Mouse (Mus musculus) CD4-positive, CD25-positive, alpha-beta regulatory T cell, adult 4 months (primary cell): ENCODE data around the gene Cela1. TPM values are rescaled to one million over a fixed set of nuclear protein-coding genes. Genes with fewer than 3 reads are reported as not detected.
A peak's percentile ranks its signal among the peaks of the same experiment; 100 is the strongest.

ENCODE experiments used
- ATAC-seq: one replicate; pipeline ENCODE4 v1.8.0; 2017
- polyA plus RNA-seq, 2 experiments: library from polyadenylated mRNA; unstranded; fragments of 100-300 nt; shearing (Covaris generic); gene quantifications; one replicate each; pipeline ENCODE4 v1.2.1; 2017

The Cela1 gene
- polyA plus RNA-seq, 2 experiments from 2014 or later = 5.7 to 10.5 TPM

DNA sequence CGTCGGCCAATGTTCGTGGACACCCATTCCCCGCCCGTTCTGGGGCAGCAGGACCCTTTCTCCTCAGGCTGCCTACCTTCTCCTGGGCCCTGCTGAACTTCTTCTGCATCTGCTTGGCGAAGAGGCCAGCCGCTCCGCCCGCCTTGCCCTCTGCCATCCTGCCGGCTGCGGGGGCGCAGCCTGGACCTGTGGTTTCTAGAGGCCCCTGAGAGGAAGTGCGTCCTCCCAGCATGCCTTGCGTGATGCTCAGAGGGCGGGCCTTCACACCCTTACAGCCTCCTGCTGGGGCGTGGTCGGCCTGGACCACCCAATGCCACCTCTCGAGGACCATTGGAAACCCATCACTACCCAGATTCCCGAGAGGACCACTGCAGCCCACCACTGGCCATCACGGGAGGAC, 18.4 kb downstream of the Cela1 start, which contains the start of gene Bin2:
Gene Bin2 (minus strand): TSS at position 217 of the 400 bp plus-strand sequence.
- ATAC-seq = peak; percentile 70

DNA sequence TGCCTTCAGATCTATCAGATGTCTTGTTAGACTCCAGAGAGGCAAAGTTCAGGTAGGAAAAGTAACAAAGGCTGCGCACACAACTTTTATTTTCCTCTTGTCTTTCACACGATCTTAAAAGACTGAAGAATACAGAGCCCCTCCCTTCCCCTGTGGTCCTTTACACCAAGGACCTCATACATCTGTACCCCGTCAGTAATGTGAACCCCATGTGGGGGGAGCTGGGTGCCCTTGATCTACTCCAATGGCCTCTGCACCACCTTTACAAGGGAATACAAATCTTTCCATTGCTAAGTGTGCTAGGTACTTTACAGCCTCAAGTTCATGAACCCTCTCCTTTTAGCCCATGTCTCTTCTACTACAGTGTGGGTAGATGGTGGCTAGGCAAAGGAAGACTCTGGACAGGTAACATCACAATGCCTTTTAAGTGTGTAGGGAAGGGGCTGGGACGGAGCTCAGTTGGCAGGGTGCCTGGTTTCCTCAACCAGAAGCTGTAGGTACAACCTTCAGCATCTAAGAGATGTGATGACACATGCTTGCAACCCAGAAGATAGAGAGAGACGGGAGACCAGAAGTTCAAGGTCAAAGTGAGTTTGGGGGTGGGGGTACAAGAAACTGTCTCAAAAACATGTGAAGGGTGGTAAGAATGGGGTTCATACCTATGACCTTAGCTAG, 19.7 kb downstream of the Cela1 start:
- ATAC-seq = peak; percentile 37

DNA sequence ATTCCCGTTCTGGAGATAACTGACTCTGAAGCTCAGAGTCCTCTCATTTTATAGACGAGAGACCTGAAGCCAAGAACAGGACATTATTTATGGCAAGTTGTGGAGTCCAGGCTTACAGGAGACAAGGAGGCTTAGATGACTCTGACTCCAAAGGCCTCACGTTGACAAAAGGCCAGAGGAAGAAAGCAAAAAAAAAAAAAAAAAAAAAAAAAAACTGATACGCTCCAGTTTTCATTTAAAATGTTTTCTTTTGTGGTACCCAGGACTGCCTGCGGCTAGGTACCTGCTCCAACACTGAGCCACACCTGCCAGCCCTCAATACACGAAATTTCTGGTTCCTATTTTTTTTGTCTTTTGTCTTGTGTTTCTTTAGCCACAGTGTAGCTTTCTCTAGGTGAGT, 20.3 kb downstream of the Cela1 start:
- ATAC-seq = no peak

DNA sequence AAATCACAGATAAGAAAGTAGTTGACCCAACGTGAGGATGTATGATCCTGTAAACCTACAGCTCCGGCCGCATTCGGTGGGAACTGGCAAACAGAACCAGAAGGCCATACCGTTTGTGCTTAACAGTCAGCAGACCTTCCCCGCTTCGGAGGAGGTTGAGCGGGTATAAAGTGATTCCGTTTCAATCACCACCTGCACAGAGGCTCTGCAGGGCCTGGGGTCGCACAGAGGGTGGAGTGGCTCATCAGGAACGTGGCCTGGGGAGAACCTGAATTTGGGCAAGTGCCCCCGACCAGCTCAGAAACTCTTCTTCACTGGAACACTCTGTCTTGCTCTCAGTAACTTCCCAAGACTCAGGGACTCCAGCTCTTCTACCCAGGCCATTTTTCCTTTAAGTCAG, 20.9 kb downstream of the Cela1 start:
- ATAC-seq = no peak

DNA sequence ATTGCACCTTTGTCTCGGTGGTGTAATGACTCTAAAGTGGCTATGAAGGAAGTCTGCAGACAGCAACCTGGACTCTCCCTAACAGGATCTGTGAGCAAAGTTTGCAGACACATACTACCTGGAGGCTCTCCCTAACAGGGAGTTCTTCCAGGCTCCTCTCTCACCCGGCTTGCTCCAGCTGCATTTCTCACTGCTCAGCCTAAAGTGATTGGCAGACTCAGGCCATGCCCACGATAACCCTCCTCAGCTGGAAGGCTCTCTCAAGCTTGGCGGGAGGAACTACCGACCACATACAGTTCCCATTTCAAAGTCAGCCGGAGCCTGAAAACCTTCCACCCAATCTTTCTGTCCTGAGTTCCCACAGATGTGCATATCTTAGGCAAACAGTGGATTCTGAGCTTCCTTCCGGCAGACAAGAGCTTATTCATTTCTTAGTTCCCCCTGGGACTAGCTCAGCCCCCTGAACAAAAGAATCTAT, 21.5 kb downstream of the Cela1 start:
- ATAC-seq = no peak

DNA sequence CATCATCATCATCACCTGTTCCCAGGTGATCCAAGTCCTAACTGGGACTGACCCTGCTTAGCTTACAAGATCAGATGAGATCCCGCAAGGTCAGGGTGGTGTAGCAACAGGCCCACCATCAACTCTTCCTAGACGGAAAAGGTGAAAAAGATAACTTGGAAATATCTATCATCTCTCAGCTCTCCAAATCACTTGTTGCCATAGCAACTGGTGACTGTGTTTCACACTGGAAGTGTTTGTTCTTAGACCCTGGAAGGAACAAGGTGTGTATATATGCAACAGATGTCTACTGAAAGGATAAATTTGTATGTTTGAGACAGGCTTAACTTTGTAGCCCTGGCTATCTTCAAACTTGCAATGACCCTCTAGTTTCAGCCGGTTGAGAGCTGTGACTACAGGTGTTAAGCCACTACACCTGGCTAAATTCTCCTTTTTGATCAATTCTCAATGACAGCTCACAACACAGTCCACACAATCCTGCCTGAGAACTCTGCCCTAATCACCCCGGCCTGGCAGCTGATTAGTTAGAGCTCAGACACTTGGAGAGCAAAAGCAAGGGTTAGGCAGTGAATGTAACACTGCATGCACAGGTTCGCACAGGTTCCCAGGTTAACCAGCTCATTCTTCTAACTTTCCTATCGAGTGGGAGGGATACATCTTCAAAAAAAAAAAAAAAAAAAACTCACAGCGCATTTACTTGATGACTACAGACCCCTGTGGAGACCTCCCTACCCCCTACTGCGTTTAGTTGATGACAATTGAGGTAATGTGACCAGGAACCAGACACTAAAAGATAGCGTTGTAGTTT, 22.1 kb downstream of the Cela1 start:
- no peak for ATAC-seq

DNA sequence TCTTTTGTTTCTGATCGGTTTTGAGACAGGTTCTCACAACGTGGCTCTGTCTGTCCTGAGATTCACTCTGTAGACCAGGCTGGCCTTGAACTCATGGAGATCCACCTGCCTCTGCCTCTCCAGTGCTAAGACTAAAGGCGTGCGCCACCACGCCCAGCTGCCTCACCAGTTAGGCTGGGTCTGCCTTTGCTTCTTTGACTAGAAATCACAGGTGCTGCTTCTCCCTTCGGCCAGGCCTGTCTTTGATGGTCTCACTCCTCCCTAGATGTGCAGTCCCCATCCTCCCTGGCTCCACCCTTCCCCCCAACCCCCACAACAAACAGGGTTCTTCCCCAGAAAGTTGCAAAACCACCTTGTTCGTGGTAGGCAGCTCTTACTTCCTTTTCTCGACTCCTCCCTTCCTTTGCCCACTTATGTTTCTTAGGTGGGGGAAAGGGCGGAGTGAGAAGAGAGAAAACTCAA, 22.9 kb downstream of the Cela1 start:
- ATAC-seq = peak; percentile 49

DNA sequence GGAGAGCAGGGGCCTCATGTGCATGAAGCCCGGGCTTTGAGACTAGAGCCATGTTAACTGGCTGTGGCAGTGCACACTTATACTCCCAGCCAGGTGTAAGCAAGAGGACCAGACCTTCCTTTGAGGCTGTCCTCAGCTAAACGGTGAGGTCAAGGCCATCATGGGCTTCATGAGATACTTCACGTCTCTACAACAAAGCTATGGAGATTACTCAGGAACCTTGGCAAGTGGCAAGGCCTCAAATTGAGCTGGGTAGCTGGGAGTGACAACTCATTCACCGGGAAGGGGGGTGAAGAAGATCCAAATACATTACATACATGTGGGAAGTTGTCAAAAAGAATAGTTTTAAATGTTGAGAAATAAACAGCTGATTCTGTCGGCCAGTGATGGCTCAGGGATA, 26.9 kb downstream of the Cela1 start:
- no peak for ATAC-seq

DNA sequence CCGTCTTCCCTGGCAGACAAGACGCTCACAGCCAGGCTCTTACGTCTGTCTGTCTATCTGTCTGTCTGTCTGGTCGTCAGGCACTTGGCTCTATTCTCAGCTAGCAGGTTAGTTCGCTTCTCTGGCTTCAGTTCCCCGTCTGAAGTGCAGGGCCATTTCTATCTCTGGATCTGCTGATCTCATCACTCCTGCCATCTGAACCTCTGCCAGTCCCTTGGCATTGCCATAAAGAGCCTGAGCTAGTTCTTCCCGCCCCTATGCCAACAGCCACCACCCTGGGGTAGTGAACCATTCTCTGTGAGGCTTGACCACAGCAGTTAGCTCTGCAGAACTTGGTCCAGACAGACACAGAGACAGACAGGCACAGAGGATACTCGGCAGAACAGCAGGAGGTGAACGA, 27.4 kb downstream of the Cela1 start:
- no peak for ATAC-seq

DNA sequence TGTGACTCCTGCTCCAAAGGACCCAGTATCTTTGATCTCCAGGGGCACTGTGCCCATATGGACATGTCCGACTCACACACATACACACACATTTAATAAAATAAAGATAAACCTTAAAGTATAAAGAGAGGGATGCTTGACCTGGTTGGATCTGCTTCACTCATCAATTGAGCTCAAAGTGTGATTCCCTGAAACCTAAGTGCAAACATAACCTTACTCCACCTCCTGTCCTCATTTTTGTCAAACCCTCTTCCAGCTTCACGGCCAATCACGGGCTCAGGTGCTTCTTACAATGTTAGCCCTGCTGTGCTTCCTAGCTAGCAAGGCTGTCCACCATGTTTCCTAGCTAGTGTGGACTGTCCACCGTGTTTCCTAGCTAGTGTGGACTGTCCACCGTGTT, 32.5 kb downstream of the Cela1 start:
- no peak for ATAC-seq

DNA sequence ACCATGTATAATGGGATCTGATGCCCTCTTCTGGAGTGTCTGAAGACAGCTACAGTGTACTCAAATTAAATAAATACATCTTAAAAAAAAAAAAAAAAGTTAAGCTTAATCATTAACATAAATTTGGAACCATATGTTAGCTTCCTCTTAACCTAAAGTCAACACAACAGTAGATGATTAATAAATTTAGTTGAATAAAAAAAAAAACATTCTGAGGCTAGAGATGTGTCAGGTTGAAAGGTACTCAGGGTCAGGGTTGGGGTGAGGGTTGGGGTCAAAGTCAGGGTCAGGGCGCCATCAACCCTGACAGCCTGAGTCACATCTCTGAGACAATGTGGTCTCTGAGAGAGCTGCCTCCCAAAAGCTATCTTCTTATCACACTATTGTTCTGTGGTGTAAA, 33.5 kb downstream of the Cela1 start:
- ATAC-seq = no peak

DNA sequence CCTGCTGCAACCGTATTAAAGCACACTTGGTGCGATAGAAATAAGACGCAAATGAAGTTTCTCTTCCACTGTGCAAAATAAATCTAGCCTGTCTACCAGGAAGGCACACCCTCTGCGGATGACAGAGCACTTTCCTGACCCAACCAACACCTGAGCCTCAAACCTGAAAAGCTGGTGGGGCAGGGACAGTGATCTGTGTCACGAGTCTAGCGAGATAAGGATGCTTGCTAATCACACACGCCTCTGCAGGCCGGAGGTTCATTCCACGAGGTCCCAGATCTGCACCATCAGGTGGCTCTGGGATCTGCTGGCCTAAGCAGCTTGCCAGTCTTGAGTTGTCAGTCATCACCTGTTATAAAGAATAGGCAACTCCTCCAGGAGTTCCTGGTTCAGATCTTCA, 36.1 kb downstream of the Cela1 start:
- no peak for ATAC-seq

DNA sequence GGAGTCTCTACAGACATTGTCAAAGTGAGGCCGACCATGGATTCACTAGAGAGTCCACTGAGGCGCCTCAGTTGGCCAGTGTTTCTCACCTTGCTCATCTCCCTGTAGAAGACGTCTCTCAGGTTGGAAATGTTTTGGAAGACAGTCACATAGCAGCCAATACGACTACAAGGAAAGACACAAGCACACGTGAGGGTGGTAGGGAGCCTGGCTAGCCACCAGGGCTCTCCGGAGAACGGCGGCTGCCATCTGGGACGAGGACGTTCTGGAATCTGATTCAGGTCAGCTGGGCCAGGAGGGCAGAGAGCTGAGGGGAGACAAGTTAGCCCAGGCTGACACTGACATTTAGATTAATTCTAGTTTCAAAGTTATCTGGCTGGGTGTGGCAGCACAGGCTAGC, 37.6 kb downstream of the Cela1 start:
- no peak for ATAC-seq

DNA sequence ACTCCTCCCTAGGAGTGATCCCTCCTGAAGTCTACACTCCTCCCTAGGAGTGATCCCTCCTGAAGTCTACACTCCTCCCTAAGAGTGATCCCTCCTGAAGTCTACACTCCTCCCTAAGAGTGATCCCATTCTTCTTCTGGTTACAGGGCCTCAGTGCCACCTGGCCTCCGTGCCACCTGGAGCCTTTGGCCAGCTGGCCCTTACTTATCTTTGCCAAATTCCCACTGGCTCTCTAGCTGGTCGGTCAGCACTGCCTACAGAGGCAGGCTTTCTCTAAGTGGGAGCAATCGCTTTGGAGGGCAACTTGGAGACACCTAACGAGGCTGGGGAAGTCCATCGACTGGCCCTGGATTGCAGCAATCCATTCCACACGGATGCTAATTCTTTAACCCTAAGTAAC, 41.6 kb downstream of the Cela1 start:
- no peak for ATAC-seq

DNA sequence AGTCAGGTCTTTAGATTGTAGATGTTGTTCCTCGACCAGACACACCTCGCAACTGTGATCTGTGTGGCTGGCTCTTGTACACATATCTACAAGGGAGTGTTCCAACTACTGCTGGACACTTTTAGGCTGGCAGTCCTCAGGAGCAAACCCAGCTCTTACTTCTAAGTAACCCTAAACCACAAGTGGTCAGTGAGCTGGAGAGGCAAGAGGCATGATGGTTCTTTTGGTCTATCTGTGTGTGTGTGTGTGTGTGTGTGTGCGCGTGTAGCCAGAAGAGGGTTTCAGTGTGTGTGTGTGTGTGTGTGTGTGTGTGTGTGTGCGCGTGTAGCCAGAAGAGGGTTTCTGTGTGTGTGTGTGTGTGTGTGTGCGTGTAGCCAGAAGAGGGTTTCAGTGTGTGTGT, 45.3 kb downstream of the Cela1 start:
- ATAC-seq = no peak

DNA sequence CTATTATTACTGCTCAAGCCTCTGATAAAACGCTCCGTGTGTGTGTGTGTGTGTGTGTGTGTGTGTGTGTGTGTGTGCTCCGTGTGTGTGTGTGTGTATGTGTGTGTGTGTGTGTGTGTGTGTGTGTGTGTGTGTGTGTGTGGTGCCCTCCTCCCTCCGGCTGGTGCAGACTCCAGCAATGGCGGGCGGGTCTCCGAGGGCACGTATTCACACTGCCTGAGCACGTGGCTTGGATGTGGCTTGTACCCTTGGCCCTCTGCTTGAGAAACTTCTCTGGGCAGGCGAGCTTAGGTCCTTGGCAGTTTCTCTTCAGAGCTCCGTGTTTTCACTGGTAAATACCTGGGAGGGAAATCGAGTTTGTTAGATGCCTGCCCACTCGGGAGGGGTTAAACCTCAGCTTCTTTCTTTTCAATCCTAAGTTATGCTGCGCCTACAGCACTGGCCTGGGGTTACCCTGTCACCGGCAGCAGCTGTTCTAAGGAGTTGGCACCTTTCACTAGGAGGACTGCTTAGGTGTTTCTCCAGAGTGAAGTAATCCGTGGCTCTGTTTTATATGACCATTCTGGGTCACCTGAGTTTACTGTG, 46.4 kb downstream of the Cela1 start:
- ATAC-seq = no peak

DNA sequence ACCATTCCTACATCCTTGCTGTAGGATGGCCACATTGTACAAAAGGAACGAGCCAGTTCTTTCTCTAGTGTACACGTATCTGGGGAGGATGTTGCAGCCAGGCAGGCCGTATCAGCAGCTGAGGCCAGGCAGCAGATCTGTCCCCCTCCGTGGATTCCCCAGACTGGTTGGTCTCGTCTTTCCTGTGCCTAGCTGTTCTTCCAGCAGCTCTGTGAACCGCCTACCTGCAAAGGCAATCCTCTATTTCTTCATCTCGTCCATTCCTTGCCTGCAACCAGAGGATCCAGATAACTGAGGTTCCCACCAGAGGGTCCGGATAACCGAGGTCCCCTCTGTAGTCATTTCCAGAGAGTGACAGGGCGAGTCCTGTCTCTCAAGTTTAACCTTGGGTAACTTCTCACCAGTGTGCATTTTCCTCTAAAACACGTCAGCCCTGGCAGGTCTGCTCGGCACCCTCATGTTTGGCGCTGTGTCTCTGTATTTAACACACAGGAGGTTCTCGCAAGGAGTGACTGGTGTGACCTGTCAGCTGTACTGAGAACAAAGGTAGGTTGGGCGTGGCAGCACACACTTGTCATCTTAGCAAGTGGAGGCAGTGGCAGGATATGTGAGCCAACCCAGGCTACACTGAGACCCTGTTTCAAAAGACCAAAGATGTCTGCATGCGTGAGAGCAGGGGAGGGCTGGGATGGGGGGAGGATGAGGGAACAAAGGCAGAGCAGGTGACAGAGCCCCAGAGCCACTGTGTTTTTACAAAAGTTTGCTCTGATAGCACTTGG, 47.6 kb downstream of the Cela1 start:
- ATAC-seq = no peak

DNA sequence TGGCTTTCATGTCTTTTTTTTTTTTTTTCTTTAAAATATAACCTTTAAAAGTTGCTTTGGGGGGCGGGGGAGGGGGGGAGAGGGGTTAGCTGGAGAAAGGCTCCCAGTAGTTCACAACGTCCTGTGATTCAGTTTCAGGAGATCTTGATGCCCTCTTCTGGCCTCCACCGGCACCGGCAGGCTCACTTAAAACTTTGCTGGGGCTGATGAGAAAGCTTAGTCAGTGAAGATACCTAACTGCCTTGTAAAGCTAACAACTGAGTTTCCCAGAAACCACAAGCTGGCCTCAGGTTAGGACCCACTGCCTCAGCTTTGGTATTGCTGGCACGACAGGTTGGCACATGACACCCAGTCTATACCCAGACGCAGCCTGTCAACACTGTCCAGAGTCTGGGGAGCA, 50.1 kb downstream of the Cela1 start:
- peak; percentile 59 for ATAC-seq

DNA sequence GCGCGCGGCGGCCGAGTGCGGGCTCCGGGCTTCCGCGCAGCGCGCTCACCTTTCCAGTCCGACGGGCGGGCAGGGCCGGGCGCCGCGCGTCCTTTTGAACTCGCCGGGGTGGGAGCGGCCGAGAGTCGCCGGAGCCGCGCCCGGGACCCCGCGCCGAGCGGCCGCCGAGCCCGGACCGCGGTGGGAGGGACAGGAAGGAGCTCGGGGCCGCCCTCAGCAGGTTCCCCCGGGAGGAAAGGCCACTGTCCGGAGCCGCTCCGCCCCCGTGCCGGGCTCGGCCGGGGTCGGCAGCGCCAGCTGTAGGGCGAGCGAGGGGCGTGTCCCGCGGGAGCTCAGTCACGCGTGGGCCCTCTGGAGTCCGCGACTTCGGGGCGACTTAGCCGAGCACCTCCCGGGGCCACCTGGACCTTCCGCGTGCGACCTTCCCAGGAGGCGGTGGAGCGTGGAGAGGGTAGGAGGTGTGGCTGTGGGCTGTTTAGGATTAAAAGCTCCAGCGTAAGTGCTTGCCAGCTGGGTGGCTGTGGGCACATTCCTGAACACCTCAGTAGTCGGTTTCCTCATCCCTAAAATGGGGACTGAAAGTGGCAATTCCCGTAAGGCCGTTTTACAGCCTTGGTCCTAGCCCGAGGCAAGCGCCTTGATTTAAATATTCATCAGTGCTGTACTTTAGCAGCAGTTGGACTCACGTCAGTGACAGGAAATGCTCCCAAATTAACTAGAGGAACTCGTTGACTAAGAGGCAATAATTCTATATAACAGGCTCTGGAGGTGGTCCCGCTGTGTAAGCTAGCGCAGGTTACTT, 50.8 kb downstream of the Cela1 start, which contains the start of gene Smagp:
Gene Smagp (minus strand): TSS at position 241 of the 802 bp plus-strand sequence.
- peak; percentile 25 for ATAC-seq

DNA sequence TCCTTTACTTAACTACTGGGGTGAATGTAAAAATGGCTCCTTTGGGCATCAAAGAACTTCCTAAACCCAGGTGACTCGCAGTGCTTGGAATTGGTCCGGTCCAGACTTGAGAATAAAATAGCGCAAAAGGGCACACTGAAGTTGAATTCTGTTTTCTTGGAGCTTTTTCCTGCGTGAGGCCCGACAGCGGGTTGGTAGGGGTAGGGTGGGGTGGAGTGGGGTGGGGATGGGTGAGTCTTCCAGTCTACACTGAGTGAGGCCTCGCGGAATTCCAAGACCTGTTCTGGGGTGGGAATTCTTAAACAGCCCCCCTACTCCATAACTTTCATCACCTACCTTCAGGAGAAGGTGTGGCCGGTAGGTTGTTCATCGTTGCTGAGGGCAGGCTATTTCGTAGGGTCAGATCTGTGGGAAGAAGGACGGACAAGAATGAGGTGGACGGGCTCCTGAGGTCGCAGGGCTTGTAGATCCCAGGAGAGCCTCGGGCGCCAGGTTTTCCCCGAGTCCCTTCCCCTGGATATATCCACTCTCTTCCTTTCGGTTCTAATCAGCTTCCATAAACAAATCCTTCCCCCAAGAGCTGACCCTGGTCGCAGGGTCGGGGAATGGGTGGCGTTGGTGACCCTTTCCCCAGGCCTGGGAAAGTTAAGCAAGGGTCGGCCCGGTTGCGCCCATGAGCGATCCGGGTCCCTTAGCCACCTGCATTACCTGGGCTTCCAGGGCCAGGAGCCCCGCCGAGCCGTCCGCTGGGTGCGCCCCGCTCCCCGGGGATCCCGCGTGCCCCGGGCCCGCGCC, 51.7 kb downstream of the Cela1 start:
- no peak for ATAC-seq

DNA sequence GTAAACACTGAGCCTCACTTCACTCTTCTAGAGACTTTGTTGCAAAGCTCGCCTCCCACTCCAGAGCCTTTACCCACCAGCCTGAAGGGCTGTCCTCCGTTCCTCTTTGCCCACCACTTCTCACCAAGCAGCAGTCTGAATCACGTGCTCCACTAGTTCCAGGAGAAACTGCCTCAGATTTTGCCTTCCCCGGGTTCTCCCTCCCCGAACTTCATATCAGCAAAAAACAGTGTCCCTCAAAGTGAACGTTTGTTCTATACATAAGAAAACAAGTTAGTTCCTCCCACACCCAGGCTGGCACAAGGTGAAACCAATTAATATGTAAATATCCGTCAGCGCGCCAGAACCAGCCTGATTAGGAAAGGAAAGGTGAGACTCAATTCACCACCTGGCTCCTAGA, 52.5 kb downstream of the Cela1 start:
- ATAC-seq = no peak
